Mouse (Mus musculus): ENCODE measurements around the gene Ccn2. TPM values are rescaled to one million over a fixed set of nuclear protein-coding genes. Genes with fewer than 3 reads are reported as not detected.

Gene Ccn2
- total RNA-seq, 2 experiments from 2014 or later = 73.3 to 125 TPM

DNA sequence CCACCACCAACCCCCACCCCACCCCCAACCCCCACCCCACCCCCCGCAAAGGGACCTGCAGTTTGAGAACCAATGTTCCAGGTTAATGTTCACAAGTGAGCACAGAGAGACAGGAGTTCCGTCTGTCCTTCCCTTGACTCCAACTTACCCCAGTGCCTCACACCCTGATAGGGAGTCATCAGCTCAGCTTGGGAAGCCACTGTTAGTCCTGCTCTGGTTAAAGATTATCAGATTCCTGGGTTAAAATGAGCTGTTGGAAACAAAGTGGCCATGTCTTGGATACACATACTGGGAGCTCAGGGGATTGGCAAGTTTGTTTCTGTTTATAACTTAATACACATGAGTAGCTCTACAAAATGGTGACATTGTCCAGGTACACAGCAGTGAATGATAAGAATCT, 41.7 kb downstream of the Ccn2 start:
- intact Hi-C loops (cut with DNase I) = no loop called here
- DNase-seq (ENCODE audit: low spot score) = no peak

DNA sequence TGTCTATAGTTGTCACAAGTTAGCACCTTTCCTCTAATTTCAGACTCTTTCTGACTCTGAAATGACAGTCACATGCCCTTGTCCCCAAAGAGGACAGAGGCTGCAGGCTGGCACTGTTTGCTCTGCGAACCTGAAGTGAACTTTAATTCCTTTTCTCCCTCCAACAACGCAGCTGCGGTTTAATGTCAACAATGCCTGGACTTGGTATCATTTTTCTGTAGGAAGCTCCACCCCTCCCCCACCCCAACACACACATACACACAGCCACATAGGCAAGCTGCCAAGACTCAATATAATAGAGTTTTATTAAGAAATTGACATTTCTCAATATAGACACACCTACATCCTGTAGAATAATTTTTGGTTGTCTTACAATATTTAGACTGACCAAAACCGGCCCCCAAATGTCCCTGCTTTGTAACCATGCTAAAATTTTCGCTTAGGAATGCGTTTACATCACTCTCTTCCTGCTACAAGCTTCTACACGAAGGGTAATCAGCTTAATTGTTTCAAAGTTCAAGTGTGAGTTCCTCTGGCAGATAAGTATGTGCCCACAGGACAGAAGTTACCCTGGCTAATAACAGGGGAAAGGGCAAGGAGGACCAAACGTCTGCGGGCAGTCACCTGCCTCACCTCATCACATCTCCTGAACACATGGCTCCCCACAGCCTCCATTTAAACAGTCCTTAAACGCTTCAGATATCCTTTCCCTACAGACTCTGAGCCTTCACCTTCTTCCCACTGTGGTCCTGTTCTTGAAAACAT, 43.2 kb downstream of the Ccn2 start:
- intact Hi-C loops (cut with DNase I) = no loop called here
- DNase-seq (ENCODE audit: low spot score) = no peak

DNA sequence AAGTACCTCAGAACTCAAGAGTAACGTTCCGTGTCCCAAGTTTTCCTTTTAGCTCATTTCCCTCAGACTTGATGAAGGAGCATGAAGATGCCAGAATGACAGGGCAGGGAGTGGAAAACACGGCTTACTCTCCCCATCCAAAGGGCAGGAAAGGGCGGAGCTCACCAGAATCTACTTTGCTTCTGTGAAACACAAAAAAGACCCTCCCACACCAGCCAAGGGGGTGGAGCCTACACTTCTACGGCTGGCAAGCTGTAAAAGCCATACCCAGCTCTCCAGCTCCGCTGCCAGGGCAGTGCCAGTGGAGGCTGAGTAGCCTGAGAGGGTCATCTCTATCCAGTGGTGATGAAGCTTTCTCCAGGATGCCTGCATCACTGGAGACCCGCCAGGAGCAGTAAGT, 44.4 kb downstream of the Ccn2 start:
- no peak for DNase-seq (ENCODE audit: low spot score)
- intact Hi-C loops (cut with DNase I) = no loop called here

DNA sequence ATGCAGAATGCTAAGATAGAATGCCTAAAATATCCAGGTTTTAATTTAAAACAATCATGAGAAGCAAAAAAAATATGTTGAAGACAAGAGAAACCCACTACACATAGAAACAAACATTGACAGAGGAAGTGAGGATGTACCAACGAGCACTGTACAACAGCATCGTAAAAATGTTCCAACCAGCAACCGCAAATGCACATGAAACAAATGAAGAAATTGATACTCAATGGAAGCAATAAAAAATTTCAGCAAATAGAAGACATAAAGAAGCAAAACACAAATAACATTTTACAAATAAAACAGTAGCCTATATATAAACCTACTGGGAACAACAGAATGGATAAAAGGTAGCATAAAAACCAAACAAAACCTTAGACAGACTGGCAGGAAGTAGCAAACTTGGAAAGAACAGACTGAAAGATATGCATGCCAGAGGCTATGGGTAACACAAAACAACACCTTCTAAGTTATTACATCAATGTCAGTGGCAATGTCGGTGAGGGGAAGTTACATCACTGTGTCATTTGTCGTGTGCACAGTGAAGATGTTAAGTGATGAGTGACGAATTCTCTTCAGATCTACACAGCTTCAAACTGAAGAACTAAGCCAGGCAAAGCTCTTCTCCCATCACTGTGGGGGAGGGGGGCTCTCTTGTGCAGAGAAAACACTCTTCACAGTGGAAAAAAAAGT, 45.1 kb downstream of the Ccn2 start:
- intact Hi-C loops (cut with DNase I) = no loop called here
- no peak for DNase-seq (ENCODE audit: low spot score)

DNA sequence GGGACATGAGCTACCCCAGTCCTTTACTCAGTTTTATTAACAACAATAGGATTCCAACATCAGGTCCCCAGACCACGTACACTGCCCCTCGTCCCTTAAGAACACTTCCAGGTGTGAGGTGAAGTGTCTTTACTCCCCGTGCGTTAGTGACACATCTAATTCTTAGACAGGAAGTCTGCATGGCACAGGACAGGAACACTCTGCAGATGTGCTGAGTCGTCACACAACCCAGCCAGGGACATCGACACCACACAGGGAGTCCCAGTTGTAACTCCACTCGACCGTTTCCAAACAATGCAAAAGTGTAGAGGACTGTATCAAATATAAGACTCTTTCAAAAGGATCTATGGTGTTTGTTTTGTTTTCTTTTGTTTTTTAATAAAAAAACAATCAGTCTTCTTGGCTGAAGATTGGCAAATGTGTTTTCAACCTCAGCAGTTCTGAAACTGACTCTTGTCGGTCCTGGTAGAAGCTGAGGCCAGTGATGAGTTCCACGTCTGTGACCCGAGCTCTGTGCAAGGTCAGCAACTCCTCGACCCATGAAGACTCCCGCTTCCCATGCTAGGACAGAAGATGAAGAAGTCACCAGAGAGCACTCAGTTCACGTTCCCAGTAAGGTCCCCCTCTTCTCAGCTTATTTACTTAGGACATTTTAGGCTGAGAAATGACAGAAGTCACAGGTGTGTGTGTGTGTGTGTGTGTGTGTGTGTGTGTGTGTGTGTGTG, 46.3 kb downstream of the Ccn2 start:
- intact Hi-C loops (cut with DNase I) = no loop called here
- no peak for DNase-seq (ENCODE audit: low spot score)

DNA sequence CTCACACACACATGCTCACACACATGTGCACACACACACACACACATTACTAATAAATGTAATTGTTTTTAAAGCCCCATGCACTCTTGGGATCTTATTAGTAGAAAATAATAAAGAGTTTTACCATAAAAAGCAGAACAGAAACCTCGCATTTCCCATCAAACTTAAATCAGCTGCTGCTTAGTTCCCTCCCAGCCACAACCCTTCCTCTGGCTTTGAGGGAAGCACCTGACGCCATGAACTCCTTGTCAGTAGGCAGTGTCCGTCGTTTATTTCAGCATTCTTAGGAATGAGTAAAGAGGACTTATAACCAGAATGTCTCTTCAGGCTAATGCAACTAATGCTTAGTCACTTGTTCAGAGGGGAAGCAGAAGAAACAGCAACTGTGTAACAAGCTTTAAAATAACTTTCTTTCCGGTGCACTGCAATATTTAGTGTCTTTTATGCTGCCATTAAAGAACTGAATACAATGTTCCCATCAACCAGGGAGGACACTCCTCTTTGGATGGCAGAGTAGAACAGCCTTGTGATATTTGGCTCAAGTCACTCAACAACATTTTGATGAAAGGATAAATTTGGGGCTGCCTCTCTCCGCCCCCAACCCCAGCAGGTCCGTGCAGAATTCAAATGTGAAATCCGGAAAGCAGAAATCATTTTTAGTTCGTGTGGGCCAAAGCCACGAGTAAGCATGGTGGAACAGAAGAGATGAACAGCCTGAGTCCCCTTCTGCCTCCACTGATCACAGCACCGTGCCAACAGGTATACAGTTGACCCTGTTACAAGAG, 47.7 kb downstream of the Ccn2 start:
- DNase-seq (ENCODE audit: low spot score) = no peak
- intact Hi-C loops (cut with DNase I) = no loop called here

DNA sequence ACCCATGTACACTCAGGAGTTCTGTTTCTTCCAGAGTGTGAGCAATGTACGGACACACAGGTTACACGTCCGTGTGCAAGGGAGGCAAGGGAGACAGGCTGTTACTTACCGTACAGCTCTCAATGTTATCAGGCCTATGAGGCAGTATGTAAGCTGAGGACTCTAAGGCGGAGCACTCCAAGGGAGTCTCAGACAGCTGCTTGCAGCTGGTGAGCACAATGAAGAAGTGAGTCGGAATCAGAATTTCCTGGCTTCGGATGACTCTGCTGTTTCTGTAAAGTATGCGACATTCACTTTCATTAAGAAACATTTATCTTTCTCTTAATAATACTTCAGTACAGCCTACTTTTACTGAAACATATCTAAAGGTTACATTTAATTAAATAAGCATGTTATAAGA, 49.9 kb downstream of the Ccn2 start:
- intact Hi-C loops (cut with DNase I) = no loop called here
- no peak for DNase-seq (ENCODE audit: low spot score)

Other genes with a start within 250 kb of the Ccn2 start
- gene Enpp1, start 116.7 kb downstream of the Ccn2 start, total RNA-seq (2021) = 1 to 10 TPM; 6.3 to 6.5 TPM
- gene Enpp3, start 247.4 kb downstream of the Ccn2 start, total RNA-seq (2021) = 1 to 10 TPM; 2.9 to 4.7 TPM

Data from heart, postnatal 25 days (tissue).